Mouse (Mus musculus): ENCODE results near the gene Ino80.

Gene Ino80

GRCm38 (mm10) chr2:119350555-119351486 is 126.7 kb downstream of the Ino80 start, which contains the start of gene Chac1:
Chac1 (plus strand) TSS chr2:119351229.
- peak; percentile 92 for DNase-seq

DNA sequence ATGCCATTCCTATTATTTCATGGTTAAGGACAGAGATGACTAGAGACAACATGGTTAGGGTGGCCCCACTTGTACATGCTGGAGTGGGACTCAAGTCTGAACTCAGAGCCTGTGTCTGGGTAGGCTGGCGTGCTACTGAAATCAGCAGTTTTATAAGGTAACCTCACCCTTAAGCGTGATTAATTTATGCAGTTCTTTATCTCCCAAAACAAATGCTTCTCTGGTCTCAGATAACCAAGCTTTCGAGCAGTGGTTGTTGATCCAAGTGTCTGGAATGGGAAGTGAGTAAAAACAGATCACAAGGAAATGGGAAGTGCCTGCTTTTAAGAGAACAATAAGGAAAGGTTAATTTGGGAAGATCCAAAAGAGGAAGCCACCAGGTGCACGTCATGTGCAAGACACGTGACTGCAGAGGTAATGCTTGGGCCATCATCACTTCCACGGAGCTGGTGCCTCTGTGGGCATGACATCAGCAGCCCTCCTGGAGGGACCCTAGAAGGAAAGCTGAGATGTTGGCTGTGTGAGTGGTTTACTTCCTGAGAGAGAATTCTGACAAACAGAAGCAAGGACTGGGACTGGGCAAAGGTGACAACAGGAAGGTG is 132.8 kb downstream of the Ino80 start:
- DNase-seq, result no peak

GRCm38 (mm10) chr2:119337425-119338265 is 139.8 kb downstream of the Ino80 start:
- DNase-seq, result peak; percentile 92 to 96

GRCm38 (mm10) chr2:119336470-119336869 is 141.0 kb downstream of the Ino80 start:
- DNase-seq, result peak; percentile 57 to 64

- DNase-seq, result no peak
These were observed 141.5 kb downstream of the Ino80 start for GRCm38 (mm10) chr2:119336002-119336401.

DNA sequence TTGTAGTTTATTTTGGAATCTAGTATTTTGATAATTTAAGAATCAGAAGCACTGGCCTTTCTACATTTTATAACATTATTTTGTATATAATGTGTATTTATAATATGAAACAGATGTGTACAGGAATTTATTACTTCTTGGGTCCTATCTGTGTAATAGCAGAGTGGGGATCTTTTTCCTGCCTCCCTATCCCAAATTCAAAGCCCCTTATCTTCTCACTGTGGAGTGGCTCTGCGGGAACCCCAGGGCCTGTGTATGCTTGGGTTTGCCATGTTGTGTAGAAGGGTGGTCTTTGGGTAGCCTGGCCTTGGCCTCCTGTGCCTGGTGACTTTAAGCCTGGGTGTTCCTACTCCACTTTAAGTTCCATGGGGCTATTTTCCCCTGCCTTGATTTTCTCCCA is 142.0 kb downstream of the Ino80 start:
- DNase-seq, result no peak

- no peak for DNase-seq
These were observed 142.4 kb downstream of the Ino80 start for GRCm38 (mm10) chr2:119334964-119335525.

DNA sequence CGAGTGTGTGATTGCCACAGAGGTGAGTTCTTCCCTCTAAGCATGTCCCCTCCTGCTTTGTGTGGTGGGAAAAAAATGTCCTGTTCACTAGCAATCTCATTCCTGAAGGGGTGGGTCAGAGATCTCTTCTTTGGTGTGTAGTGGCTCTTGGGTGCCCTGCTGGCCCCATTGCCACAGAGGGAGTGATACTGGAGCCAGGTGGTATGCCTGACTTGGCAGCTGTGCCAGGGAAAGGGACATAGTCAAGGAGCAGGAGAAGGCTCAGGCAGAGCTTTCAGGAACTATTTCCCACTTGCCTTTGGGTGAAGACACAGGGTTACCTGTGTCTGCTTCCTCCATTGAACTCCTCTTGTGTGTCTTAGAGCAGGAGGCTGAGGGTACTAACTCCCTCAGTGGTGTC is 143.4 kb downstream of the Ino80 start:
- no peak for DNase-seq

DNA sequence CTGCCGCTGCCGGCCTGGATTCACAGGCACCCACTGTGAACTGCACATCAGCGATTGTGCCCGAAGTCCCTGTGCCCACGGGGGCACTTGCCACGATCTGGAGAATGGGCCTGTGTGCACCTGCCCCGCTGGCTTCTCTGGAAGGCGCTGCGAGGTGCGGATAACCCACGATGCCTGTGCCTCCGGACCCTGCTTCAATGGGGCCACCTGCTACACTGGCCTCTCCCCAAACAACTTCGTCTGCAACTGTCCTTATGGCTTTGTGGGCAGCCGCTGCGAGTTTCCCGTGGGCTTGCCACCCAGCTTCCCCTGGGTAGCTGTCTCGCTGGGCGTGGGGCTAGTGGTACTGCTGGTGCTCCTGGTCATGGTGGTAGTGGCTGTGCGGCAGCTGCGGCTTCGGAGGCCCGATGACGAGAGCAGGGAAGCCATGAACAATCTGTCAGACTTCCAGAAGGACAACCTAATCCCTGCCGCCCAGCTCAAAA is 145.3 kb downstream of the Ino80 start:
- no peak for DNase-seq

GRCm38 (mm10) chr2:119330795-119331194 is 146.7 kb downstream of the Ino80 start:
- no peak for DNase-seq

GRCm38 (mm10) chr2:119329123-119329817 is 148.2 kb downstream of the Ino80 start:
- no peak for DNase-seq

- DNase-seq, result no peak
These were observed 148.9 kb downstream of the Ino80 start for GRCm38 (mm10) chr2:119328546-119328945.

- no peak for DNase-seq
These were observed 149.5 kb downstream of the Ino80 start for GRCm38 (mm10) chr2:119327942-119328526.

DNA sequence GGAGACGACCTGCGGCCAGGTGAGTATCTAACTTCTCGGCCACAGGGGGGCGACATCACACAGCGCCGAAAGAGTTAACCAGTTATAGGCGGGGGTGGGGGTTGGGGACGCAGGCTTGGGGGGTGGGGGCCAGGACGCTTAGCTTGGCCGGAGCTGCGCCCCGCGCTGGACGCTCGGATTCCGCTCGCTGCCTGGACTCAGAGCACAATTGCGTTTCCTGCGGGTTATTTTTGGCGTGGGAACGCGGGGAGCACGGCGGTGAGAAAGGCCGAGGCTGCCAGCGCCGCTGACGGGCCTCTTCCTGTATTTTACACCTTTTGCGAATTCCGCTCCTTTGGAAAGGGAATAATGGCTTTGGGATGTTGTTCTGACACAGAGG is 150.4 kb downstream of the Ino80 start:
- peak; percentile 84 to 85 for DNase-seq

DNA sequence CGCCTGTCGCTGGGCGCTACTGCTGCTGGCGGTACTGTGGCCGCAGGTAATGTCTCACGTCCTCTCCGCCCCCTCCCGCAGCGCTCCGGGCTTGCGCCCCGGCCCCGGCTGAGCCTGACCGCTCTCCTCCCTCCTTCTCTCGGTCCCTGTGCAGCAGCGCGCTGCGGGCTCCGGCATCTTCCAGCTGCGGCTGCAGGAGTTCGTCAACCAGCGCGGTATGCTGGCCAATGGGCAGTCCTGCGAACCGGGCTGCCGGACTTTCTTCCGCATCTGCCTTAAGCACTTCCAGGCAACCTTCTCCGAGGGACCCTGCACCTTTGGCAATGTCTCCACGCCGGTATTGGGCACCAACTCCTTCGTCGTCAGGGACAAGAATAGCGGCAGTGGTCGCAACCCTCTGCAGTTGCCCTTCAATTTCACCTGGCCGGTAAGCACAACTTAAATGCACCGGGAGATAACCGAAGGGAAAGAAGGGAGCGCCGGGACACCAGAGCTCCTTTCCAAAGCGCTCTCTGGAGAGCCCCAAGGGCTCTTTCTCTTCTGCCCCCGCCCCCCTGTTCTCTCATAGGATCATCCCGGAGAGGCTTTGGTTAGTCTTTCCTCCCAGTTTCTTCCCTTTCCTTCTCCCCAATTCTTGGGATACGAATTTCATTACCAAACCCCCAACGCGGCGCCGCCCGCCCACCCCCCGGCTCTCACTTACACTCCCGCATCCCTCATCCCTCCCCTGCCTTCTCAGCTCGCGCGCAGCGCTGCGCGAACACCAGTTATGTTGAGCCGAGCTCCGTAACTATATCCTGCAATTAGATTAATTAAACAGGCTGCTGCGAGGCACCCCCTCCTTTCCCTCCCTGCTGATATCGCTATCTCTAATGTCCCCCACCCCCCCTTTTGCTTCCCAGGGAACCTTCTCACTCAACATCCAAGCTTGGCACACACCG is 151.1 kb downstream of the Ino80 start:
- DNase-seq, result peak in 1 of 2 experiments; percentile 63

GRCm38 (mm10) chr2:119325568-119326143 is 151.8 kb downstream of the Ino80 start, which contains the start of gene Dll4:
Dll4 (plus strand) TSS chr2:119325784.
- peak; percentile 84 to 86 for DNase-seq

DNA sequence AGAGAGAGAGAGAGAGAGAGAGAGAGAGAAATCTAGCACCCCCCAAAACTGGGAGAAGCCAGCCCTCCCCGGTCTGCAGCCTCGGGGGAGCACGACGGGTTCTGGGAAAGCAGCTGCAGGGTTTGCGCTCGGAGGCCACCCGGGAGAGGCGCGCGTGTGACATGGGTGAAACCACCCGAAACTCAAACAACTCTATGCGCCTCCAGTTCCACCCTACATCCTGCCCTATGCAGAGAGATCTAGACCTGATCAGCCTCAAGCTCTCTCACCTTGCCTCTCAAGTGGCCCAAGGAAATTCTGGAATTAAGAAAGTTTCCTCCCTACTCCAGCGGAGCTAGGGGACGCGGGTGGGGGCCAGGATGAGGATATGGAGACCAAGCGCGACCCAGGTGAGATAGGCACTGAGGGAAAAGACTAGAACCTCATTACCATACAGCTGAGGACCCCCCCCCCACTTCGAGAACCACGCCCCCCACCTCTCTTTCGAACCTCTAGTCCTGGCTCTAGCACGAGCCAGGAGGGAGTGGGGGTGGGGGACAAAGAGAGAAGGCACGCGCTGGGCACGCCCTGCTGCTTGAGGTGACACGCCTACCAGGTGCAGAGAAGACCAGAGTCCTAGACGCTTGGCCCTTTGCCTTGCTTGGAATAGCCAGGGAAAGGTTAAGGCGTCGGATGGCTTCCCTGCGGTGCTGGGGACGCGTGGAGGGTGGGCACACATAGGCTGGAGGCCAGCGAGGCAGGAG is 152.7 kb downstream of the Ino80 start:
- DNase-seq, result peak; percentile 82 to 85

- DNase-seq, result no peak
These were observed 153.5 kb downstream of the Ino80 start for GRCm38 (mm10) chr2:119323866-119324575.

All from kidney, postnatal 36 days (tissue).